Mouse (Mus musculus): Measurements from ENCODE around the gene Tsga13.

The Tsga13 gene

GRCm38 (mm10) chr6:30915473-30915872 lies at the start of gene Tsga13:
Gene Tsga13 (minus strand): TSS chr6:30915573.
- no peak for DNase-seq (ENCODE audit: low read depth in 1 of 2, low spot score in 2 of 2)

GRCm38 (mm10) chr6:30958736-30959540 lies 43.6 kb upstream of the Tsga13 start, which contains the start of gene Klf14:
Gene Klf14 (minus strand): TSS chr6:30959078.
- DNase-seq (ENCODE audit: low read depth in 1 of 2, low spot score in 2 of 2): no peak

- no peak for DNase-seq (ENCODE audit: low read depth in 1 of 2, low spot score in 2 of 2)
Measured at GRCm38 (mm10) chr6:30957784-30958735, 42.7 kb upstream of the Tsga13 start.

- DNase-seq (ENCODE audit: low read depth in 1 of 2, low spot score in 2 of 2): no peak
Measured at GRCm38 (mm10) chr6:30939264-30939663, 23.9 kb upstream of the Tsga13 start.

- no peak for DNase-seq (ENCODE audit: low read depth in 1 of 2, low spot score in 2 of 2)
Measured at GRCm38 (mm10) chr6:30922821-30923220, 7.4 kb upstream of the Tsga13 start.

GRCm38 (mm10) chr6:30921826-30922225 lies 6.5 kb upstream of the Tsga13 start:
- DNase-seq (ENCODE audit: low read depth in 1 of 2, low spot score in 2 of 2): no peak

GRCm38 (mm10) chr6:30920834-30921675 lies 5.7 kb upstream of the Tsga13 start:
- DNase-seq (ENCODE audit: low read depth in 1 of 2, low spot score in 2 of 2): no peak

GRCm38 (mm10) chr6:30907970-30908369 lies 7.4 kb downstream of the Tsga13 start:
- no peak for DNase-seq (ENCODE audit: low read depth in 1 of 2, low spot score in 2 of 2)

GRCm38 (mm10) chr6:30904911-30905310 lies 10.5 kb downstream of the Tsga13 start:
- DNase-seq (ENCODE audit: low read depth in 1 of 2, low spot score in 2 of 2): no peak

- no peak for DNase-seq (ENCODE audit: low read depth in 1 of 2, low spot score in 2 of 2)
Measured at GRCm38 (mm10) chr6:30904033-30904432, 11.3 kb downstream of the Tsga13 start.

- no peak for DNase-seq (ENCODE audit: low read depth in 1 of 2, low spot score in 2 of 2)
Measured at GRCm38 (mm10) chr6:30897520-30897919, 17.9 kb downstream of the Tsga13 start.

GRCm38 (mm10) chr6:30896986-30897327 lies 18.4 kb downstream of the Tsga13 start:
- no peak for DNase-seq (ENCODE audit: low read depth in 1 of 2, low spot score in 2 of 2)

GRCm38 (mm10) chr6:30896195-30896985 lies 19.0 kb downstream of the Tsga13 start, which contains the start of gene Copg2:
Gene Copg2 (minus strand): TSS chr6:30896794.
- DNase-seq (ENCODE audit: low read depth in 1 of 2, low spot score in 2 of 2): peak; percentile 85 to 91

- DNase-seq (ENCODE audit: low read depth in 1 of 2, low spot score in 2 of 2): no peak
Measured at GRCm38 (mm10) chr6:30895819-30896194, 19.6 kb downstream of the Tsga13 start.

GRCm38 (mm10) chr6:30893081-30893480 lies 22.3 kb downstream of the Tsga13 start:
- no peak for DNase-seq (ENCODE audit: low read depth in 1 of 2, low spot score in 2 of 2)

GRCm38 (mm10) chr6:30891761-30892160 lies 23.6 kb downstream of the Tsga13 start:
- DNase-seq (ENCODE audit: low read depth in 1 of 2, low spot score in 2 of 2): no peak

- DNase-seq (ENCODE audit: low read depth in 1 of 2, low spot score in 2 of 2): no peak
Measured at GRCm38 (mm10) chr6:30884856-30885255, 30.5 kb downstream of the Tsga13 start.

- no peak for DNase-seq (ENCODE audit: low read depth in 1 of 2, low spot score in 2 of 2)
Measured at GRCm38 (mm10) chr6:30883491-30883890, 31.9 kb downstream of the Tsga13 start.

GRCm38 (mm10) chr6:30876661-30877060 lies 38.7 kb downstream of the Tsga13 start:
- DNase-seq (ENCODE audit: low read depth in 1 of 2, low spot score in 2 of 2): no peak

- no peak for DNase-seq (ENCODE audit: low read depth in 1 of 2, low spot score in 2 of 2)
Measured at GRCm38 (mm10) chr6:30866501-30866900, 48.9 kb downstream of the Tsga13 start.
